Mouse (Mus musculus) adipocyte (in vitro differentiated cells): ENCODE data around the gene Trim47.
A peak's percentile ranks its signal among the peaks of the same experiment; 100 is the strongest.
"Not testable (repeated sequence)": the region's sequence is repeated elsewhere in the genome, so short reads cannot be mapped to it uniquely, and the experiment has no call there.

Experiments used
- DNase-seq: peaks from one replicate; pipeline ENCODE4 v3.0.0-alpha.2; 2016; ENCODE audit warnings: low spot score

The Trim47 gene

DNA sequence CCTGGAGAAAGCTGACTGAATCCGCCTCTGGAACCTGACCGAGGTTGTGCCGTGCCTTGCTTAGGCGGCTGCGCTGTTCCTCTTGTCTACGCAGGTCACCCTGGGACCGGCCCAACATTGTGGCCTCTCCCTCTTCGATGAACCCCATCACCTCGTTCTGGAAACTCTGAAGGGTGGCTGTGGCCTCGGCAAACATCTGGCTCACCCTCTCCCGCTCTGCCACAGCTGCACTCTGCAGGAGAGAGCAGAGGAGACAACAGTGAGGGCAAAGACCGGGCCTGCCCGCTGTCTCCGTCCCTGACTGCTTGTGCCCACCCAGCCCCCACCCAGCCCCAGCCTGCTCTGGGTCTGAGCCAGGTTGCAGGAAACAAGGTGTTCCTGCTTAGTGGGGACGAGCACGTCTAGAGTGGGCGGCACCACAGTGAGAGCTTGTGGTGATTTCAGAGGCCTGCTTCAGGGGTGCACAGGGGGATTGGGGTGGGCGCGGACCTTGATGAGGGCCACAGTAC lies 19.2 kb downstream of the Trim47 start:
- DNase-seq, result no peak

DNA sequence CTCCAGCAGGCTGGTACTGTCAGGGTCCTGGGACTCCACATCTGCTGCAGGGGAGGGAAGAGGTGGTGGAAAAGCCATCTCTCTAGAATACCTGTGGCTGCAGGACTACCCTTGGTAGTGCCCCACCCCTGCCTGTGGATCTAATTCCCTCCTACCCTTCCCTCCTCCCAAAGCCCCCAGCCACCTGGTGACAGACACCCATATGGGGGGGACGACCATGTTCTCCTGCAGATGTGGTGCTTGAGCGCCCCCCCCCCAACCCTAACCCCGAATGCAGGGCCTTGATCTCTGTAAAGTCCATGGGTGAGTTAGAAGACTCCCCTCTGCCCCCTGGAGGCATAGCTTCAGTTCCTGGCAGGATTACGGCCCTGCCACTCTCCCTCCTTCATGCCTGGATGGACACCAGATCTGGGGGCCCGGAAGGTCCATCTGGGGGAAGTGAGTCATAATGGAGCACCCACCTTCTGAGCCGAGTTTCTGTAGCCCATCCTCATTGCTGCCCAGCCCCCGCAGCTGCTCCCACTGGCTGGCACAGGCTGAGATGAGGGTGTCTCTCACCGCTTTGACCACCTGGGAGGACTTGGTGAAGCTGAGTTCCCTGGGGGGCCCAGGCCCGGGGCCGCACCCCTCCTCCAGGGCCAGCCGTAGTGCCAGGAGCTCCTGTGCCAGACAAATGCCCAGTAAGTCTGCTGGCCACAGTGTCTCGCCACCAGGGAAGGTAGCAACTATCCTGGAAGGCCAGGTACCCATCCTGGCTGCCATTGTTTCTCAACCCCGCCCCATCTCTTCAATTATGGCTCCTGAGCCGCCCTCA lies 19.8 kb downstream of the Trim47 start:
- no peak for DNase-seq

DNA sequence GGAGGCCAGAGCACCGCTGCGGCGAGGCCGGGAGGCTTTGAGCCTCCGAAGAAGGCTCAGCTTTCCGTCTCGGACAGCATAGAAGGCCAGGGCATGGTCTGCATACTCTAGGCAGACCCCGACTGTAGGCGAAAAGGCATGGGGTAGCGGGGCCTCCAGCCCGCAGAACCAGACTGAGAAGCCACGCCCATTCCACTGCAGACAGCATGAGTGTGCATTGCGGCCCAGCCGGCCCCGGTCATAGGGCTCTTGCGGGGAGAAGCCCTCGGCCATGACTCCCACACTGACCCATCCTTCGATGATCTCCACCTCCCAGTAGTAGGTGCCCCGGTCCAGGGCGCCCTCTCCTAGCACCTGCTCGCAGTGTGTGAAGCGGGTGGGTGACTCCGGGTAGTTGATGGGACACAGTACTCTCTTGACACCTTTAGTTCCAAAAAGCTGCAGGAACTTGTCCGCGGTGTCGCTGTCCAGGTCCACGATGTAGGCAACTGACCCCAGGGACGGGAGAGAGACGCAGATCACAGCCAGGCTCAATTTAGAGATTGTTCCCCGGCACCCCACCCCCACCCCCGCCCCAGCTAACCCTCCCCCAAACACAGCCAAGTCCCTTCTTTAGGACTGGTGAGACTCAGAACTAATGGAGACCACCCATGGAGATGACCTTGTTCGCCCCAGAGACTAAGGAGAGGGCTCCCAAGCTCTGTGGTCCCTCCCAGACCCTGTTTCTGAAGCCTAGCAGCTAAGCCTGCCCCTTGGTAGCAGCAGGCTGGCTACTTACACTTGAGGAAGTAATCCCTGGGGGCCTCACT lies 20.7 kb downstream of the Trim47 start:
- DNase-seq, result no peak

DNA sequence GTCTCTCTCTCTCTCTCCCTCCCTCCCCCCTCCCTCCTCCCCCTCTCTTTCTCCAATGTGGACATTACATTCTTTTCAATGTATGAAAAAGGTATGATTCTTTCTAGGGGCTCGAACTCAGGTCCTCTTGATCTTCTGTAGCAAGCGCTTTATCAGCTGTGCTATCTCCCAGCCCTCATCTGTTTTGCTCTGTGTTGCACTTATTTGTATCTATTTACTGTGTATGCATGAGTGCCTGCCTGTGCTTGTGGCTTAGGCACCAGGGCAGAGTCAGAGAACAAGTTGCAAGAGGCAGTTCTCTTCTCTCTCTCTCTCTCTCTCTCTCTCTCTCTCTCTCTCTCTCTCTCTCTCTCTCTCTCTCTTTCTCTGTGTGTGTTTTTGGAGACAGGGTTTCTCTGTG lies 21.9 kb downstream of the Trim47 start:
- no peak for DNase-seq

DNA sequence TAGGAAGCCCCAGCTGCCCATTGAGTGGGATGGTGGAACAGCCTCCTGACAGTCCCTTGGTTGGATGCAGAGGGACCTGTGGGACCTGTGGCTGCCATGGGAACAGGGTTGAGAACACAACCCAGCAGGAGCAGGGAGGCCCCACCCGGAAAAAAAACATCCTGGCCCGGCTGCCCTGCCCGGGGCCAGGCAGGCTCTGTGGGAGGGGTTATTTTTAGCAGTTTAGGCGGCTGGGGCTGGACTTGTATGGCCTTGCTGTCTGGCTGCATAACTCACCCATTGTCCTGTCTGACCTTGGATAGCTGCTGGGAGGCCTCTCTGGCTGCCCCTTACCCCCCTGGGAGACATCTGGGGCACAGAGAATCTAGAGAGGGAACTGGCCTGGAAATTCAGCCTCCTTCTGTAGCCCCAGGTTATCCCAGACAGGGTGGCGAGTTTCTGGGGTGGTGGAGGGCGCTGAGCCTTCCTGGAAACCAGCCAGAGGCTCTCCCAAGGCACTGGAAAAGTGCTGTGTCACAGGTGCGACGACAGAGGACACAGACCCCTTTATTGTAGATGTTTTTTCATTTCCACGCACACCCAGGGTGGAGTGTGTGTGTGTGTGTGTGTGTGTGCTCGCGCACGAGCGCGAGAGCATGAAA lies 22.9 kb downstream of the Trim47 start:
- peak; percentile 80 for DNase-seq

DNA sequence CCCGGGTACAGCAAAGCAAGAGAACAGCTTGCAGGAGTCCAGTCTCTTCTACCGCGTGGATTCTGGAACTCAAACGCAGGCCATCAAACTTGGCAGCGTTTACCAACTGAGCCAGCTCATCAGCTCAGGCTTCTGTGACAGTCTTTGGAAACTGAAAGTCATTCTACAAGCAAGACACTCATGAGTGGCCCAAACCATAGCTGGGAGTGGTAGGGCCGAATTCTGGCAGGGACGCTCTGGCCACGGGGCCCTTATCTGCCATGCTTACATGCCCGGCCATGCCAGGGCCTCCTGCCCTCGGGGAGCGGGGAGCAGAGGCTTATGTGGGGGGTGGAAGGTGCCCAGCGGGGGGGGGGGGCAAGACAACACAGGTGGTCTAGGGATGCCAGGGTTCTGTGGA lies 23.4 kb downstream of the Trim47 start:
- DNase-seq, result peak; percentile 51

DNA sequence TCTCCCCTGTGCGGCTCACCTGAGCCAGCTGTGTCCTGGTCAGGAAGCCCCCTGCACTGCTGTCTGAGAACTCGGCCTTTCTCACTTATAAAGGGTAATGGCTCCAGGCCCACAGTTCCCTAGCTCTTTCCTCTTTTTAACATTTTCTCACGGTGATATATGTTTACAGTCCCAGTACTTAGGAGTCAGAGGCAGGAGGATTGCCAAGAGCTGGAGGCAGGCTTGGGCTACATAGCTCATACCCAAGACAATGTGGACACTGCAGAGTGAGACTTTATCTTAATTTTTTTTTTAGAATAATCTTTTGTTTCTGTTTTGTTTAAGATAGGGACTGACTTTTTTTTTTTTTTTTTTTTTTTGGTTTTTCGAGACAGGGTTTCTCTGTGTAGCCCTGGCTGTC lies 24.5 kb downstream of the Trim47 start:
- DNase-seq, result peak; percentile 81

DNA sequence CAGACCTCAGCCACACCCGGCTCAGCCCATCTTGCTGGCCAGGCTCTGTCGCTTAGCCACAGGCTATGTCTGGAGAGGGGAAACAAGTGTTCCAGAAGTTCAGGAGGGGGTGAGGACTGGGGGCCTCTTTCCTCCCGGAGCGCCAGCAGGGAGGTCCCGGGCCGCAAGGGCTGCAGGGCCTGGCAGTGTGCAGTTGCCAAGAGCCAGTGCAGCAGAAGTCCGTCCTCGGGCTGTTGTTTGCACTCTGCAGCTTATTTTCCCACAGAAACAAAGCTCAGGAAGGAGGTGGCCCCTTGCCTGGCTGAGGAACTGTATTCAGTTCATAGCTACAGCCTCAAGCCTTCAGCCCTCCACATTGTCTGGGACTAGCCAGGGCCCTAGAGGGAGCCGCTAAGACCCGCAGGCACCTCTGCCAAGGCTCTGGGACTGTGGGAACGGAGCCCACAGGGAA lies 25.1 kb downstream of the Trim47 start:
- peak; percentile 70 for DNase-seq

DNA sequence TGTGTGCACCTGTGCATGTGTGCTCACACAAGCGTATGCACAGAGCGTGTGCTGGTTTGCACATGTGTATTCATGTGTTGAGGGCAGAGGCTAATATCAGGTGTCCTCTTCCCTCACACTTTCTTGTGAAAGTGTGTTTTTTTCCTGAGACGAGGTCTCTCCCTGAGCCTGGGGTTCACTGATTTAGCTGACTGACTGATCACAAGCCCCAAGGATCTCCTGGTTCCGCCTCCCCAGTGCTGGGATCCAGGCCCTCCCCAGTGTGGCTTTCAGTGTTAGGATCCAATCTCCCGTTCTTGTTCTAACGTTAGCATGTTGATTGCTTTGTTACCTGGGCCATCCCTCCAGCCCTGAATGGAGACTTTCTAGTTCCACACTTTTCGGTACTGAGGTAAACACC lies 26.2 kb downstream of the Trim47 start:
- no peak for DNase-seq

DNA sequence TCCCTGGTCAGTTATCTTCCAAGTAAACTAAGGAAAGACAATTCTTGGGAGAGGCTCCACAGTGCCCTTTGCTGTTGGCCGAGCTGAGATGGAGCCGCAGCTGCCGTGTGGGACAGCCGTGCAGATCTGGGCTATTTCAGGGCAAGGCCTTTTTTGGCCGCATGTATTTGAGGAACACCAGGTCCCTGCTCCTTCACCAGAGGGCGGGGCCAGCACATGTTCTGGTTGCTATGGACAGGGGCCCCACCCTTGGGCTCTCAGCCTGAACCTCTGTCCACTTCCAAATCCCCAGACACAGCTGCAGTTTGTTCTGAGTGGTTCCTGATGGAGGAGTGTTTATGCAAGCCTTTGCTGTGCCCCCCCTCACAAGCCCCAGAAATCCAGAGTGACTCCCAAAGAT lies 26.6 kb downstream of the Trim47 start:
- DNase-seq, result peak; percentile 87

DNA sequence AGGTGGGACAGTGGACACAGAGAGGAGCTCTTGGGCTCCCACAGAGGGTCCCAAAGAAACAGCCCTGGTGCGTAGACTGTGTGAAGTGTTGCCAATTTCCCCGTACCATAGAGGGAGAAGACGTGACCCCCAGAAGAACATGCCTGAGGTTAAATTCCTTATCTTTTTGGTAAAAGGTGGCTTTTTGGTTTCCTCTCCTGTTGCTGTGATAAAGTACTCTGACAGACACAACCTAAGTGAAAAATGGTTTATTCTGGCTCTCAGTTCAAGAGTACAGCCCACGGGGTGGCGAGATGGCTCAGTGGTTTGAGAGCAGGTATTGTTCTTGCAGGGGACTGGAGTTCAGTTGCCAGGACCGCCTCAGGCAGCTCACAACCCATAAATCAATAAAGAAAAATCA lies 27.5 kb downstream of the Trim47 start:
- no peak for DNase-seq

DNA sequence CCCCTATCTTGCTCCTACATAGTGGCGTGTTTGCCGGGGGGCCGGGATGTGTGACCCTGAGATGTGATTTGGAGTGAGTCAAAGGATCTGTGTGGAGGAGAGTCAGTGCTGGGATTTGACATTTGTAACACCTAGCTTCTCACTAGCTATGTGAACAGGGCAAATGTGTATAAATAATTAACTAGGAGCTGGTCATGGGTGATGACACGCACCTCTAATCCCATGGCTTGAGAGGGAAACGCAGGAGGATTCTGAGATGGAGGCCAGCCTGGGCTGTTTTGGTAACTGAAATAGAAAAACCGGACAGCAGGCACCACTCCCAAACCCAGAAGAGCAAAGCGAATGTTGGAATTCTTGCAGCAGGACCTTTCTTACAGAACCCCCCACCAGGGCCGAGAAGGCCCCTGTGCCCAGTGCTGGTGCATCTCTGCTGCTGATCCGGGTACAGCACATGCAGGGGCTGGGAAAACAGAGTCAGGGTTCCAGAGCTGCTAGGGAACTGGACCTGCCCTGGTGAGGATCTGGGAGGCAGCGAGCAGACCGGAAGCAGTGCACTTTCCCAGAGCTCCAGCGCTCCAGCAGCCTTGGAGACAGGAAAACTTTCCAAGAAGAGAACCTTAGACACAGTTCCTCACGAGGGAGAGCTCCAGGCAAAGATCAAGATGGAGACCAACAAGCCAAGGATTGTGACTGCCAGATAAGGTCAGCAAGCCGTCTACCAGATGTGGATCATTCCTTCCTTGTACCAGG lies 28.1 kb downstream of the Trim47 start:
- peak; percentile 78 for DNase-seq

DNA sequence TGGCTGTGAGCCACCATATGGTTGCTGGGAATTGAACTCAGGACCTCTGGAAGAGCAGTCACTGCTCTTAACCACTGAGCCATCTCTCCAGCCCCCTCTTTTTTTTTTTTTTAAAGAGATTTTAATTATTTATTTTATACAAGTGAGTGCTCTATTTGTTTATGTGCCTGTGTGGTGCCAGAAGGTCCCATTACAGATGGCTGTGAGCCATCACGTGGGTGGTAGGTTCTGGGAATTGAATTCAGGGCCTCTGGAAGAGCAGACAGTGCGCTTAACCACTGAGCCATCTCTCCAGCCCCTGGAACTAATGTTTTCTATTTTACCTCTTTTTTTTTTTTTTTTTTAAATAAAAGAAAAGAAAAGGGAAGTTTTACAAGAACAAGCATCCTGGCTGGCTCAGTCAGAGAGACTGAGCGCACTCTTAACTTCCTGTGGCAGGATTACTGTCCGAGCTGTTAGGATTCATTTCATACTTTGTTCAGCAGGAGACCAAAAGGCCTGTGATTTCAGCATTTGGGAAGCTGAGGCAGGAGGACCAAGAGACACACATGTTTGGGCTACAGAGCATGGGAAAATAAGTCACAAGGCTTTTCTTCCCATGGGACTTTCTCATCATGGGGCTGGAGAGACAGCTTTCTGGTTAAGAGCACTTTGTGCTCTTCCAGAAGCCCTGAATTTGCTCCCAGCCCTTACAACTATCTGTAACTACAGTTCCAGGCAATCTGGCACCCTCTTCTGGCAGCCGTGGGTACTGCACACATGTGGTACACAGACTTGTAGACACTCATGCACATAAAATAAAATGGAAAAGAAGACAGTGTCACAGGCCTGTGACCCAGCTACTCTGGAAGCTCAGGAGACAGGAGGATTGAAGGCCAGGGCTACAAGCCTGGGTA lies 30.5 kb downstream of the Trim47 start:
- DNase-seq, result peak; percentile 62

DNA sequence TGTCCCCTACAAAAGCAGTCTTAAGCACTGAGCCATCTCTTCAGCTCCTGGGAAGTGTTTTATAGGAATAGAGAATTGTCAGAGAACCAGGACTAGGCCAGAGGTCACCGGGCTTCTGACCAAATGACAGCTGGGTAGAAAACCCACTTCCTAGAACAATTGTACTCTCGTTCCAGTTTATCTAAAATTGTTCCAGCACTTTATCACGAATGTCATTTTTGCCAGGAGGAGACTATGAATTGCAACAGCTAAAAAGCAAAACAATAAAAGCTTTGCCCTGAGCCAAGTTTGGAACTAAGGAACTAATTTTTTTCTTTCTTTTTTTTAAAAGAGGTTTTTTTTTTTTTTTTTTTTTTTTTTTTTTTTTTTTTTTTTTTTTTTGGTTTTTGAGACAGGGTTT lies 31.4 kb downstream of the Trim47 start:
- DNase-seq, result peak; percentile 95

DNA sequence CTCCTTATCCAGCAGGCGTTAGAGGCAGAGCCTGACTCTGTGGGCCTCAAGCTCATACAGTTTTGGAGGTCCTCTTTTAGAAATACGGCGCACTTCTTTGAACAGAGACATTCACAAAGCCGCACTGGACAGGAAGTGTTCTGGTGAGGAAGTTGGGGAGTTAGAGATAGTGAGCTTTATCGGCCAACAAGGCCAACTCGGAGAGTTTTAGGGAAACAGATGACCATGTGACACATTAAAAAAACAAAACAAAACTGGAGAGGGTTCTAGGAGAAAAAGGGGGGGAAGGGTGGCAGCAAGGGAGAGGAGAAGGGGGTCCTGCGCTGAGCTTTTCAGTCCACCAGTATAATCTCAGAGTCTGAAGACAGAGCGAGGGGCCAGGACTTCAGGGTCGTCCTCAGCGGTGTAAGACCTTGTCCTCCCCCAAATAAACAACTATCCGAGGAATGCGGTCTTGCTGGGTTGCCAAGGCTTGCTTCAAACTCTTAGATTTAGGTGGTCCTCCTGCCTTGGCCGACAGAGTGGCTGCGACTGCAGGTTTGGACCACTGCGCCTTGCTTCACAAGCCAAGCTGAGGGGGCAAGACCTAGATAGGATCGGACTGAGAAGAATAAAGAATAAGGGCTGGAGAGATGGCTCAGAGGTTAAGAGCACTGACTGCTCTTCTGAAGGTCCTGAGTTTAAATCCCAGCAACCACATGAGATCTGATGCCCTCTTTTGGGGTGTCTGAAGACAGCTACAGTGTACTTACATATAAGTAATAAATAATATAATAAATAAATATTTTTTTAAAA lies 33.0 kb downstream of the Trim47 start:
- DNase-seq, result no peak

DNA sequence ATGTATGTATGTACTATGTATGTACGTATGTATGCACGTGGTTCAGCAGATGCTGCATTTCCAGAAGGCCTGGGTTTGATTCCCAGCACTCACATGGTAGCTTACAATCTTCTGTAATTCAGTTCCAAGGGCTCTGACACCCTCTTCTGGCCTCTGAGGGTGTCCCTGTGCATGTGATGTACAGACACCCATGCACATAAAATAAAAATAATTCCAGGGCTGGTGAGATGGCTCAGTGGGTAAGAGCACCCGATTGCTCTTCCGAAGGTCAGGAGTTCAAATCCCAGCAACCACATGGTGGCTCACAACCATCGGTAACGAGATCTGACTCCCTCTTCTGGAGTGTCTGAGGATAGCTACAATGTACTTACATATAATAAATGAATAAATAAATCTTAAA lies 34.1 kb downstream of the Trim47 start:
- not testable (repeated sequence) for DNase-seq

DNA sequence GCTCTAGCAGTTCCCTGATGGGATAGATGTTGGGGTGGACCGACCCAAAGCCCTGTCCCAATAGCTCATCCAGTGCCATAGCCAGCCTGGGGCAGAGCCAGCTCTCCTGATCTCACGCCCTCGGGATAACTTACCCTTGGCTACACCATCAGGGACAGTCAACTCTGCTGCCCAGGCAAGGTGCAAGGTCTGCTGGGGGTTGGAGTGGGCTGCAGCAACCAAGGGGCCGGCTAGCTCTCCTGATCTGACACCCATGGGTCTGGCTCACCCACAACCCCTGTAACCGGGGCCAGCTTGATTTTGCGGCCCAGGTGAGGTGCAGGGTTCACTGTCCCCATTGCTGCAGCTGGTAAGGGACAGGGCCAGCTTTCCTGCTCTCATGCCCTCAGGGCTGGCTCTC lies 35.4 kb downstream of the Trim47 start:
- DNase-seq, result no peak

DNA sequence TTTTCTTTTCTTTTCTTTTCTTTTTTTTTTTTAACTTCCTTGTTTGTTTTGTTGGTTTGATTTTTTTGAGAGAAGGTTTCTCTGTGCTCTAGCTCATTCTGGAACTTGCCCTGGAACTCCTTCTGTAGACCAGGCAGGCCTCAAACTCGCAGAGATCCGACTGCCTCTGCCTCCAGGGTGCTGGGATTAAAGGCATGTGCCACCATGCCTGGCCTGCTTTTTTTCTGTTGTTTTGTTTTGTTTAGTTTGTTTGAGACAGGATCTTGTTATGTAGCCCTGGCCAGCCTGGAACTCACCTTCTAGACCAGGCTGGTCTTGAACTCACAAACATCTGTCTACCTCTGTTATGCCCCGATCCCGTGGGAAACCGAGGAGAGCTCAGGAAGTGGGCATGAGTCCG lies 37.5 kb downstream of the Trim47 start:
- no peak for DNase-seq

DNA sequence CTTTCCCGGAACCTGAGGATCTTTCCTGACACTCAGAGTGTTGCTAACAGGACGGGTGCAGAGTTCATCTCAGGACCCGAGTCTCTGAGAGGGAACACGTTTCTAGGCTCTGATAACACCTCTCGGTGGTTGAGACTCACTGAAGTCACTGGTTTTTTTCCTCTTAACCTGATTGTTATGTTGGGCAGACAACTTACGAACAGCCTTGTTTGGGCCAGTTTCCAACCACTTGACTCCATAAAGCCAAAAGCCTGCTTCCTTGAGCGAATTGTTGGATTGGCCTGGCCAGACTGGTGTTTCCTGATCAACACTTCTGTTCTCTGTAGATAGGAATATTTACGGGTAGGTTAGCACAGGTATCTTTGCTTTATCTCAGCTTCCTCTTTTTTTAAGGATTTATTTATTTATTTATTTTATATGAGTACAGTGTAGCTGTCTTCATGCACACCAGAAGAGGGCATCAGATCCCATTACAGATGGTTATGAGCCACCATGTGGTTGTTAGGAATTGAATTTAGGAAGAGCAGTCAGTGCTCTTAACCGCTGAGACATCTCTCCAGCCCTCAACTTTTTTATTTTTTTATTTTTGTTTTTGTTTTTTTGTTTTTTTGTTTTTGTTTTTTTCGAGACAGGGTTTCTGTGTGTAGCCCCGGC lies 38.1 kb downstream of the Trim47 start:
- DNase-seq, result peak; percentile 54
